Mouse (Mus musculus): ENCODE data around the gene 4930524B15Rik.
"Not testable (repeated sequence)": the region's sequence is repeated elsewhere in the genome, so short reads cannot be mapped to it uniquely, and the experiment has no call there.

Gene 4930524B15Rik

GRCm38 (mm10) chr11:31983249-31983648 is 17.9 kb downstream of the 4930524B15Rik start:
- no peak for DNase-seq (ENCODE audit: low spot score)

GRCm38 (mm10) chr11:31984786-31985185 is 19.4 kb downstream of the 4930524B15Rik start:
- DNase-seq (ENCODE audit: low spot score): no peak

DNA sequence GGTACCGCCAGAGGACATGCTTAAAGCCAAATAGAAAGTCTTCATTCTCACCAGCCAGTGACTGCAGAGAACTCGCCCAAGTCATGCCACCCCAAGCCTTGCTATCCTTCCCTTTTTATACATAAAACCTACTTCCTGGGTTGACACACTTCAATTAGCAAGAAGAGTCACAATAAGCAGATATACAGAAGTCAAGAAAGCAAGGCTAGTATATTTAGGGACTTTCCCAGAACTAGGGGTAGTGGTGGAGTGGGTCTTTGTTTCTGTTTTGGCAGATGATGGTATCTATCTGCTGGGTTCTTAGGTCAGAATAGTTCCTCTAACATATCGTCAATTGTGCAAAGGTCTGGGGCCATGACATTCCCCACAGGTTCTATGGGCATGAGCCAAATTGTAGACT is 27.1 kb downstream of the 4930524B15Rik start:
- DNase-seq (ENCODE audit: low spot score): no peak

- no peak for DNase-seq (ENCODE audit: low spot score)
These were observed 34.3 kb downstream of the 4930524B15Rik start for GRCm38 (mm10) chr11:31999716-32000115.

DNA sequence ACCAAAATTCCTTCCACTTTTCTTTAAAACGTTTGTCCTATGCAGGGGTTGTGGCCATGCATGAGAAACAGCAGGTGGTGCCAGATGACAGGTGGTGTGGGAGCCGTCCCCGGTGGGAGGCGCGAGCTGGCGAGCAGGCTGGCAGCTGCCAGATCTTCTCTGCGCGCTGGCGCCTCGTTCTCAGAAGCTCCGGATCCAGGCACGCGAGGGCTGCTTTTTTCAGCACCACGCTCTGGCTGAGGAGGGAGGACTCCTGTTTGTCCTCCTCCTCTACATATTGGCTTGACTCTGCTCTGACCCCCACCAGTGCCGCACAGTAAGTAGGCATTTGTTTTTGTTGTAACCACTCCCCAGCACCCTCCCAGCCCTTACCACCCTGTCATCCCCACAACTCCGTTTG is 34.9 kb downstream of the 4930524B15Rik start, which contains the start of gene Nsg2:
Gene Nsg2, plus strand, starts transcription at position 183 of the 400 bp plus-strand sequence.
- peak; percentile 48 for DNase-seq (ENCODE audit: low spot score)

DNA sequence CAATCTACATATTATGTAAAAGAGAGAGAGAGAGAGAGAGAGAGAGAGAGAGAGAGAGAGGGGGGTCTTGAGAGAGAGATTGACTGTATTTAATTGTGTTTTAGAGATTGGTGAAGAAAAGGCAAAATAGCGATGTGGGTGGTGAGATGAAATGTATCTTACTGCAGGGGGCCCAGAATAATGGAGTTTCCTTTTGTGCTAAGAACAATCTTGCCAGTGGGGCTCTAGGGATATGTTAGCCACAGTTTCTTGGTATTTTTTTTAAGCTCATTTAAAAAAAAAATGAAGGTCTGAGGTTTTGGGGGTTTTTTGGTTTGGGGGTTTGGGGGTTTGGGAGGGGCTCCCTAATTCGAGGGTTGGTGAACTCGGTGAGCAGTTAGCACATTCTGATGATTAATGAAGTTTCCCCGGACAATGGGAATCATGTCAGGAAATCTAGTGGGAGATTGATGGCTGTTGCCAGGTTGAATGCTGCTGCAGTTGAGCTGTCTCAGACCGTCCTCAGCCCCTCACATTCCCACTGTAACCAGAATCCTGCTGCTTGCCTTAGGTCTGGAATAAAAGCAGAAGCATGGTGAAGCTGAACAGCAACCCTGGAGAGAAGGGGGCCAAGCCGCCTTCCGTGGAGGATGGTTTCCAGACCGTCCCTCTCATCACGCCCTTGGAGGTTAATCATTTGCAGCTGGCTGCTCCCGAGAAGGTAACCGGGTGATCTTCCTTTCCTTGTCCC is 36.0 kb downstream of the 4930524B15Rik start:
- no peak for DNase-seq (ENCODE audit: low spot score)

- no peak for DNase-seq (ENCODE audit: low spot score)
These were observed 37.3 kb downstream of the 4930524B15Rik start for GRCm38 (mm10) chr11:32002670-32003072.

GRCm38 (mm10) chr11:32008049-32008448 is 42.7 kb downstream of the 4930524B15Rik start:
- not testable (repeated sequence) for DNase-seq (ENCODE audit: low spot score)

- DNase-seq (ENCODE audit: low spot score): no peak
These were observed 43.5 kb downstream of the 4930524B15Rik start for GRCm38 (mm10) chr11:32008852-32009251.

DNA sequence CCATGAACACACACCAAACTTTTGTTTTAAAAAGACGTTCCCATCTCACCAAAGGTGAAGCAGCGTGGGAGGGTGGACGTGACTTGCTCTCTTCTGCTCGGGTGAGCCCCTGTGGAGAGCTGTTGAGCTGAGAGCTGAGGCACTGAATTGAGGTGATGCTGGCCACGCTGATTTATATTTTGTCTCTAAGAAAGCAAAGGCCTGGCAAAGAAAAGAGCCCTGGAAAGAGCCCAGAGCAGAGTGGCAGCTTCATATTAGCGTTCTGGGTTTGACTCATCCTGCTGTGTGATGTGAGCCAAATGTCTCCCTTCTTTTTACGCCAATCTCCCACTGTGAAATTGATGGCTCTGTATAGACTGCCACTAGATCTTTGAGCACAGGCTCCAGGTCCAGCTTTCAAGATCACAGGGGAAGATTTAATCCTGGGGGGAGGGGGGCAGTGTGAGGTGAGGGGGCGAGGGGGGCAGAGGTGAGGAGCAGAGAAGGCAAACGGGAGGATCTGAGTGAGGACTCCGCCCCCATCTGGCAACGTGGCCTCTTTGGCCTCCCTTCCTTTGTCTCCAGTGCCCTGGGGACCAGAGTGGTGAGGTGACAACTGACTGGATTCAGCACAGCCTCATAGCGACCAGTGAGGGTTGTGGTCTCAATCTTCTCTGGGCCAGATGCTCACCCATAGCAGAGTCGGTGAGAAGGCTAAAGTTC is 44.7 kb downstream of the 4930524B15Rik start:
- no peak for DNase-seq (ENCODE audit: low spot score)

- no peak for DNase-seq (ENCODE audit: low spot score)
These were observed 45.2 kb downstream of the 4930524B15Rik start for GRCm38 (mm10) chr11:32010663-32010970.

DNA sequence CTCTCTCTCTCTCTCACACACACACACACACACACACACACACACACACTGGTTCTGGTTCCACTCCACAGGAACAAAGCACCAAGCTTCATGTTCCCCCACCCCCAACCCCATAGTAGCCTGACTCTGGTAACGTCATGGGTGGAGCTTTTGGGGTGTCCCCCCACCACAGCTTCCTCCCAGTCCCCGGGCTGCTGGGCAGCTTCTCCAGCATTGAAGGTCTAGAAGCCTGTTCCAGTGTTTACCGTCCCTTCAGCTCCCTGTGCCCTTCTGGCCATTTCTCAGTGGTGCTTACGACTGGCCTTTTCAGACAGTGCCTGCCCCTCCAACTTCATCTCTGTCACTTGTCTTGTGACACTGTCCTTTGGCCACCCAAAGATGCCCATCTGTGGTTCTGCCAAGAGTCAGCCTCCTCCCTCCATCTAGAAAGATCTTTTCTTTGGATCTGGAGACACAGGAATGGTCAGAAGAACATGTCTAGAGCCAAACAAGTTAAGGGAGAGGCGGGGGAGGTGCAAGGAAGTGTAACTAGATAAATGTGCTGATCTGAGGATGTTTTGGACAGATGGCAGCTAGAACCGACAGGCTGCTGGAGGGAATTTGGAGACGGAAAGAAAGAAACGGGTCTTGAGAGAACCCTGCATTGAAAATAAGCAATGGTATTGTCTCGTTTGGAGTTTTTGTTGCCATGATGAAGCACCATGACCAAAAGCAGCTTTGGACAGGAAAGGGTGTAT is 46.6 kb downstream of the 4930524B15Rik start:
- DNase-seq (ENCODE audit: low spot score): no peak

DNA sequence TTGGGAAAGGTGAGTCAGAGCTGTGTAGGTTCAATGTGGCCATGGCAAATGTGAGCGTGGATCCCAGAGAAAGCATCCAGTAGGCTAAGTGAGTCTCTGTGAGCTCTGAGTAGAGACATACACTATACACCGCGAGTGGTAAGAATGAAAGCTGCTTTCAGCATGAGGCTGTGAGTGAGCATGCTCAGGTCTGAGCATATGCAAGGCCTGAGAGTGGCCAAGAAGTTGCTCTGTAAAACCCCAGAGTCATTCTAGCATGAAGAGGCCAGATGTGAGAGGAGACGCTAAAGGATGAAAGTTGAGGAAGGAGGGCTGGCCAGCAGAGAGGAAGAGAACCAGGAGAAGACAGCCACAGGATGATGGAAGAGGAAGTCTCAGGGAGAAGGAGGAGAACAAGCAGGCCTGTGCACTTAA is 47.6 kb downstream of the 4930524B15Rik start:
- no peak for DNase-seq (ENCODE audit: low spot score)

- DNase-seq (ENCODE audit: low spot score): no peak
These were observed 48.2 kb downstream of the 4930524B15Rik start for GRCm38 (mm10) chr11:32013561-32013960.

DNA sequence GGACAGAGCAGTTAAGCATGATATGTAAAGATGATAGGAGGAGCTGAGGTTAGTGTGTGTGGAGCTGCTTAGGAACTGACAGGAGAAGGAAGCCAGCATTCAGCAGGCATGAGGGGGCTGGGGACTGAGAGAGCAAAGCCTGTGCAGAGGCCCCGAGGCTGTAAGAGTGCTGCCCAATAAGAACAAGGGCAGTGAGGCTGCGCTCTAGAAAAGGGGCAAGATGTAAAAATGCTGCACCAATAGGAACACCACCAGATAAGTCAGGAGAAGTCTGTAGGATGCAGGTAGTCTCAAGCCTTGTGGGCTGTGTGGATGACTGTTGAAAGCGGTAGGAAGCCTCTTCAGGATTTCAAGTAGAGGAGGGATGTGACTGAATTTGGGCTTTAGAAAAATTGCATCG is 52.8 kb downstream of the 4930524B15Rik start:
- no peak for DNase-seq (ENCODE audit: low spot score)

DNA sequence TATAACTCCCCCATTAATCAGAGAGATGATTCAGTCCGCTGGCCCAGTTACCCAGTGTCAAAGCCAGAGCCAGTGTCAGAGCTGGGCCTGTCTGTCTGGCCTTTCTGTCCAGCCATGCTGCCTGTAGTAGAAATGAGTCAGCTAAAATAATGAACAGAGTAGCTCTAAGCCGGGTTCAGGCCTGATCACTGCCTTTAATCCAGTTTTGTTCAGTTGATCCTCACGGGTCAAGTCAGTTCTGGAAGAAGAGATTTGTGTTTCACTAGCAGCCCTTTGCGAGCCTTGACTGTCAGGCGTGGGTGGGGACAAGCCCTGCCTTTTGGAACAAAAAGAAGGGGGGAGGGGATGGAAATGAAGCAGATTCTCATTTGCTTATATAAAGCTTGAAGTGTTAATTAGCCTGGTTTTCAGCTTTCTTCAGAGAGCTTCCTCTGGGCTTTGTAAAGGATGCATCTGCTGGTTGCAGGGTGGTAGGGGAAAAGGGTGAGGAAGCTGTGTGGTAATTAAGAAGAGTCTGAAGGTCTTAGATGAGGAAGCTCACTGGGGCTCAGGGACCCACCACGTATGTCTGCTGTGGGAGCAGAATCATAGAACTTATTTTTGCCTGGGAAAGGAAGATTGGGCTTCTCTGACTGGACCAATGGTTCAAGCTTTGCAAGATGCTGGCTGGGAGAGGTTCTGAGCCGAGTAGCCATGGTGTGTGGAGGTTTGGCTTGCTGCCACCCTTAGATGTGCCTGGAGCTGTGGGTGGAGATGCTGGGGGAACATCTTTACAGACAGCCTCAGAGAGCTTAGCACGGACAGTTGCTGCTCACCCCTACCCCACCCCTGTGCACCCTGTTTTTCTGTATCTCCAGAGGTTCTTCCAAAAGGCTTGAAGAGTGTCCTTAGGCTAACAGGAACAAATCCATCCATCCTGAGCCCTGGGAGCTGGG is 54.9 kb downstream of the 4930524B15Rik start:
- DNase-seq (ENCODE audit: low spot score): no peak

DNA sequence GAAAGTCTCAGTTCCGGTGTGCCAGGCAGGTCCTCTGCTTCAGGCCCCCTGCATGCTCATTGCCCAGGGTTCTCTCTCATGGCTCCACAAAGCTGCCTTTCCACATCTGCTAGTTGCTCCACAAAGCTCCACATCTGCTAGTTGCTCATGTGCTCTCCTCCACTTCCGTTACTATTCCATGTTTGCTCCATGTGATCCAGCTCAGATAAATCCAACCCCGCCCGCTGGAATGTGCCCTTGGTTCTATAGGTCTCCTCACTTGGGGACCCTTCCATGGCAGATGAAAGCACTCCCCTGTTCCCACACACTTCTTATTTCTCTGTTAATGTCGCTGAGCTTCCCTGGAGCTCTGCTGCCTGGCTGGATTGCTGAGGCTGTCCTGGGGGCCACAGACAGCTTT is 61.2 kb downstream of the 4930524B15Rik start:
- no peak for DNase-seq (ENCODE audit: low spot score)

DNA sequence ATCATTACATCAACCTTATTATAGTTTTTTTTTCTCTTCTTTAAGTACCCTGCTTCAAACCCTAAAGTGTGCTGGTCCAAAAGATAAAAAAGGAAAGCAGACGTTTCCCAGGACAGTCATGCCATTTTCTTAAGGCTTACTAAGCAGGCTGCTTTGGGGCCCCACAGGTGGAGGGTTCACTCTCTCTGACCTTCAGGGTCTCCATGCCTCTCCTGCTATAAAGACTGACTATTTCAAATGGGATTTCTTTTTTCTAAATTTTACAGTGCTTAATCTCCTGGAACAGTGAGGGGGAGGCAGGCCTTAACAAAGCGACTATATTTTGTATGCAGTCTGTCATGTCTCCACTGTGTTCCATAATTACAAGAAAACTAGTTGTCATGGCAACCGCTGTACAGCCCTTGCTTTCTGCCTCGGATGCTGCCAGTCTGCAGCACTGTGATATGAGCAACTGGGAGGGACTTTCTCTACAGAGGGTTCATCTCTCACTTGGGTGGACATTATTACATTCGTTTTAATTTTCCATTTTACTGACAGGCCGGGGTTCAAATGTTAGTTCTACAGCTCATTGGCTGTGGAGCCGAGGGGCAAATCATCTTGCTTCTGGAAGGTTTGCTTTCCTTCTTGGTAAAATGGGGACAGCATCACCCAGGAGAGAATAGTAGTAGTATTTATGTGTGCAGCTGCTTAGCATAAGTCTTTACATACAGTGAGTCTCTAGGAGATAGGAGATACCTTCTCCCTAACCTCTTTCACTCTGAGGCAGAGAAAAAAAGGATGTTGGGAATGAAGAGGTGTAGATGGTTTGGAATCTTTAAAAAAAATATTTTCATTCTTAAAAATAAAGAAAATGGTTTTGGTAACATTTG is 62.3 kb downstream of the 4930524B15Rik start:
- no peak for DNase-seq (ENCODE audit: low spot score)

DNA sequence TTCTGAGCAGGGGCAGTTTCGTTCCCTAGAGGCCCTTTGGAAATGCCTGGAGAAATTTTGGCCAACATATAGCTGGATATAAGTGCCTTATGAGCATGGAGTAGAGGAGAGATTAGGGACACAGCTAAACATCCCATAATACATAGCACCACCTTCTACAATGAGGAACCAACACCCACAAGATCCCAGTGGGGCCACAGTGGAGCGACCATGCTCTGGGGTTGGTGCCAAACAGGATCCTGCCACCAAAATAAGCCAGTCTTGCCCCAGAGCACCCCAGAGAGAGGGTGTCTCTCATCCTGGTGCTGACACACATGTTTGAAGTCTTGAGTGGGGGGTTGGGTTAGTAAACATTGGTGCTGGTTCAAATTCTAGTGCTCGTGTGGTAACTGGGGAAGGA is 63.2 kb downstream of the 4930524B15Rik start:
- DNase-seq (ENCODE audit: low spot score): no peak
